Mouse (Mus musculus) lung, postnatal 0 days (tissue): Measurements from ENCODE around the gene Dennd6a.

Experiments used
- CTCF ChIP-seq: IDR thresholded peaks from 2 replicates; pipeline ENCODE4 v1.5.1; 2016; ENCODE audit warnings: antibody characterized with exemption, mild to moderate bottlenecking
- EP300 ChIP-seq: IDR thresholded peaks from 2 replicates; pipeline ENCODE4 v1.6.1; 2016; ENCODE audit warnings: antibody characterized with exemption, mild to moderate bottlenecking, control low read depth

DNA sequence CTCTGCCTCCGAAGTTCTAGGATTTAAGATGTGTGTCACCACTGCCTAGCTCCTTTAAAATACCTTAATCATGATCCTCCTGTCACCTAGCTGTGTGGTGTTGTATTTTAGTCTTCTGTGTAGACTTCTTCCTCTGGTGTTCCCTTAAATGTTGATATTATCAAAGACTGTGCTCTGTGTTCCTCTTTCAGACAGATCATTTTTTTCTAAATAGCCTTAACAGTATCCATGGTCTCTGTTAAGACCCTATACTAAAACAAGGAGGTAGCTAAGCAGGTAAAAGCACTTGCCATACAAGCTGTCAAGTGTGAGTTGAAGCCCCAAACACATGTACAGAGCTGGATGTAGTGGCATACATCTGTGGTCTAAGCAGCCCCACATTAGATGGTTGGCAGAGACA lies 36.0 kb downstream of the Dennd6a start:
- TF ChIP-seq CTCF (no peak), EP300 (no peak)
